Mouse (Mus musculus): ENCODE results near the gene Mterf1b.

Mterf1b gene

GRCm38 (mm10) chr5:4246095-4246494 is 53.9 kb downstream of the Mterf1b start:
- no peak for DNase-seq
